Mouse (Mus musculus): Measurements from ENCODE around the gene Keap1. TPM values are rescaled to one million over a fixed set of nuclear protein-coding genes. Genes with fewer than 3 reads are reported as not detected.
A peak's percentile ranks its signal among the peaks of the same experiment; 100 is the strongest.

Keap1 gene
- polyA plus RNA-seq, 1 experiment, result 19.6 TPM

DNA sequence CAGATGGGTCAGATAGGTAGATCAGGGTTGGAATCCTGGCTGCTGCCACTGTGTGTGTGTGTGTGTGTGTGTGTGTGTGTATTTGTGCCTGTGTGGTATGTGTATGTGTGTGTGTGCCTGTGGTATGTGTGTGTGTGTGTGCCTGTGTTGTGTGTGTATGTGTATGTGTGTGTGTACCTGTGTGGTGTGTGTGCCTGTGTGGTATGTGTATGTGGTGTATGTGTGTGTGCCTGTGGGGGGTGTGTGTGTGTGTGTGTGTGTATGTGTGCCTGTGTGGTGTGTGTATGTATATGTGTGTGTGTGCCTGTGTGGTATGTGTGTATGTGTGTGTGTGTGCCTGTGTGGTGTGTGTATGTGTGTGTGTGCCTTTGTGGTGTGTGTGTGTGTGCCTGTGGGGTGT lies 15.5 kb upstream of the Keap1 start:
- H3K9me3 ChIP-seq (replicated peaks; ENCODE audit: control insufficient read depth, insufficient read depth, low read length, poor library complexity, severe bottlenecking), result no peaks in the 10 kb centered on the region
- TF ChIP-seq CTCF (IDR thresholded peaks at IDR 0.05; ENCODE audit: low read depth, low read length), result no peak
- no peak for TF ChIP-seq POLR2A (IDR thresholded peaks at IDR 0.05; ENCODE audit: insufficient read depth, low read length)
- TF ChIP-seq EP300 (IDR thresholded peaks at IDR 0.05; ENCODE audit: insufficient read depth, low read depth, low read length), result no peak
- H3K36me3 ChIP-seq (ENCODE audit: control insufficient read depth, insufficient read depth, low read length, poor library complexity, severe bottlenecking), result no peaks in the 10 kb centered on the region
- peaks cover 2% of the 10 kb centered on the region for H3K4me1 ChIP-seq (ENCODE audit: control insufficient read depth, insufficient read depth, low read length)
- no peak overlapping the region for H3K9ac ChIP-seq (ENCODE audit: low read depth, poor library complexity, severe bottlenecking)
- no peaks in the 10 kb centered on the region for H3K27me3 ChIP-seq (ENCODE audit: control insufficient read depth, insufficient read depth, low read length, poor library complexity, severe bottlenecking)
- H3K4me3 ChIP-seq (ENCODE audit: low read depth, low read length), result no peak overlapping the region
- H3K27ac ChIP-seq (ENCODE audit: insufficient read depth, low read length), result no peak overlapping the region

DNA sequence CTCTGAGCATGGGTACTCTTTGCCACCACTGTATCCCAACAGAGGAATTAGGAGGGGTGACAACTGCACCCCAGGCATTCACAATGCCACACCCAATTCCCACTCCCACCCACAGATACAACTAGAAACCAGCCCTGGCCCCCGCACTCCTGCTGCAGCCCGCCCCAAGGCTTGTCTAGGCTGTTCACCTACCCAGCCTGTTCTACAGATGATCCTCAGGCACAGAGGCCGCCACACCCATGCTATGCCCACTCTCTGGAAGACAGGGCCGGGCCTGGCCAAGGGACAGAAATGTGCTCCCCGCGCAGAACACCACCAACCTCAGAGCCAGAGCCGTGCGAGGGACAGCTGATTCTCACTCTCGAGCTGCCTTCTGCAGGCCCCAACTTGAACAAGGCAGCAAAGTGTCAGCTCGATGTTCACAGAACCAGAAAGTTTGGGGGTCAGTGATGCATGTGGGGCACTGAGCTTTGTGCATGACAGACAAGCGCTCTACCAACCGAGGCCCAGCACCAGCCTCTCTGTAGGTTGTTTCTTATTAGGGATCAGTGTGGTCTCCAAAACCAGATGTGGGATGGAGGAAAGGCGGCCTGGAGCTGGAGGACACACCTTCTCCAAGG lies 12.1 kb upstream of the Keap1 start:
- Histone ChIP-seq H3K36me3 (ENCODE audit: control insufficient read depth, insufficient read depth, low read length, poor library complexity, severe bottlenecking) (no peaks in the 10 kb centered on the region), H3K9me3 (replicated peaks; ENCODE audit: control insufficient read depth, insufficient read depth, low read length, poor library complexity, severe bottlenecking) (no peaks in the 10 kb centered on the region), H3K4me1 (ENCODE audit: control insufficient read depth, insufficient read depth, low read length) (peaks cover 2% of the 10 kb centered on the region), H3K27me3 (ENCODE audit: control insufficient read depth, insufficient read depth, low read length, poor library complexity, severe bottlenecking) (no peaks in the 10 kb centered on the region), H3K4me3 (ENCODE audit: low read depth, low read length) (no peak overlapping the region), H3K9ac (ENCODE audit: low read depth, poor library complexity, severe bottlenecking) (no peak overlapping the region), H3K27ac (ENCODE audit: insufficient read depth, low read length) (no peak overlapping the region)
- TF ChIP-seq EP300 (IDR thresholded peaks at IDR 0.05; ENCODE audit: insufficient read depth, low read depth, low read length) (no peak), CTCF (IDR thresholded peaks at IDR 0.05; ENCODE audit: low read depth, low read length) (no peak)

DNA sequence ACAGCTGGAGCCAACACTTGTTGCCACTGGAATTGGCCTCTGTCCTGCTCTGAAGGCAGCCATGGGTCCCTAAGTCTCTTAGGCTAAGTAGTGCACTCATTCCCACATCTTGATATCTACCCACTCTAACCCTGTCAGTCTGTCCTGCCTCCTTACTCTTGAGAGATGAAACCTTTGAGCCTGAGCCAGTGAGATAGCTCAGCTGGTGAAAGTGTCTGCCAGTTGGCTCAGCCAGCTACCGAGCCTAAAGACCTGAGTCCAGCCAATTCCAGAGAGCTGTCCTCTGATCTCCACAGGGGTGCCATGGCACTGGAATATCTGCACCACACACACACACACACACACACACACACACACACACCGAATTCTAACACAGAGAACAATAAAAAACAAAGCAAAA lies 11.3 kb upstream of the Keap1 start:
- H3K36me3 ChIP-seq (ENCODE audit: control insufficient read depth, insufficient read depth, low read length, poor library complexity, severe bottlenecking), result no peaks in the 10 kb centered on the region
- no peak overlapping the region for H3K27ac ChIP-seq (ENCODE audit: insufficient read depth, low read length)
- H3K9ac ChIP-seq (ENCODE audit: low read depth, poor library complexity, severe bottlenecking), result no peak overlapping the region
- TF ChIP-seq CTCF (IDR thresholded peaks at IDR 0.05; ENCODE audit: low read depth, low read length) (no peak), POLR2A (IDR thresholded peaks at IDR 0.05; ENCODE audit: insufficient read depth, low read length) (no peak), EP300 (IDR thresholded peaks at IDR 0.05; ENCODE audit: insufficient read depth, low read depth, low read length) (no peak)
- H3K4me1 ChIP-seq (ENCODE audit: control insufficient read depth, insufficient read depth, low read length), result peaks cover 2% of the 10 kb centered on the region
- no peaks in the 10 kb centered on the region for H3K9me3 ChIP-seq (replicated peaks; ENCODE audit: control insufficient read depth, insufficient read depth, low read length, poor library complexity, severe bottlenecking)
- H3K4me3 ChIP-seq (ENCODE audit: low read depth, low read length), result no peak overlapping the region
- no peaks in the 10 kb centered on the region for H3K27me3 ChIP-seq (ENCODE audit: control insufficient read depth, insufficient read depth, low read length, poor library complexity, severe bottlenecking)

DNA sequence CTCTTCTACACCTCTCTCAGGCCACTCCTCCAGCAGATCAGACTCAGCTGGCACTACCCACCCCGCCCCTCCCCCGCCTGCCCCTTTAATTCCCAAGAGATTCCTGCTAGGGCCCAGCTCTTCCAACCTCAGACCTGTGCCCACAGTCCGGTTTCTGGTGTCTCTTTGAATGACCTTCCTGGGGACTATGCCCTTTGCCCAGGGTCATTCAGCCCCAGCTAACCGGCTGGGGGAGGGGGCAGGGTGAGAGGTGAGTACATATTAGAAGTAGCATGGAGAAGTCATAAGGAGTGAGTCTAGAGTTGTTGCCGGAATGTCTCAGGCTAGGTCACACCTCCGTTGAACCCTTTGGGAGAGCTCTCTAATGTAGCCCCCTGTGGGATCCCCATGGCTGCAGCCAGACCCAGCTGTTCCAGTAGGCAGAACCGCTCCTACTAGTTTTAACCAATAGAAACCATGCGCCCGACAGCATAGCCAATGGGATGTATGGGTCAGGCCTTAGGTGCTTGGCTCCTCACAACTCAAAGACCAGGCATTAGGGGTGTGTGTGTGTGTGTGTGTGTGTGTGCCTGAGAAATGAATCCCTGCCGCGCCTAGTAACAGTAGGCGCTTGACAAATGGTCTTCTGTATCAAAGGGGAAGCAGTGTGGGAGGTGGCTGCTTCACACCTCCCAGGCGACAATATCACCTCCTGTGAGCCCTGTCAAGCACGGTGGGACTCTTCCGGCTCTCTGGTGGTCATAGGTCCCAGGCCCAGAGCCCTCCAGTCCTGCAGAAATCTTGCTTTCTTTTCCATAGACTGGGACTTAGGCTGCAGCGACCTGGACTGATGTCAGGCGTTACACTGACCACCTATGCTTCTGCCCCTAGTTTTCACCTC lies 10.7 kb upstream of the Keap1 start:
- H3K36me3 ChIP-seq (ENCODE audit: control insufficient read depth, insufficient read depth, low read length, poor library complexity, severe bottlenecking), result no peaks in the 10 kb centered on the region
- no peak overlapping the region for H3K4me3 ChIP-seq (ENCODE audit: low read depth, low read length)
- H3K9me3 ChIP-seq (replicated peaks; ENCODE audit: control insufficient read depth, insufficient read depth, low read length, poor library complexity, severe bottlenecking), result no peaks in the 10 kb centered on the region
- no peak overlapping the region for H3K27ac ChIP-seq (ENCODE audit: insufficient read depth, low read length)
- H3K27me3 ChIP-seq (ENCODE audit: control insufficient read depth, insufficient read depth, low read length, poor library complexity, severe bottlenecking), result no peaks in the 10 kb centered on the region
- H3K9ac ChIP-seq (ENCODE audit: low read depth, poor library complexity, severe bottlenecking), result no peak overlapping the region
- peaks cover 2% of the 10 kb centered on the region for H3K4me1 ChIP-seq (ENCODE audit: control insufficient read depth, insufficient read depth, low read length)
- no peak for TF ChIP-seq POLR2A (IDR thresholded peaks at IDR 0.05; ENCODE audit: insufficient read depth, low read length)
- TF ChIP-seq CTCF (IDR thresholded peaks at IDR 0.05; ENCODE audit: low read depth, low read length), result no peak
- TF ChIP-seq EP300 (IDR thresholded peaks at IDR 0.05; ENCODE audit: insufficient read depth, low read depth, low read length), result no peak

DNA sequence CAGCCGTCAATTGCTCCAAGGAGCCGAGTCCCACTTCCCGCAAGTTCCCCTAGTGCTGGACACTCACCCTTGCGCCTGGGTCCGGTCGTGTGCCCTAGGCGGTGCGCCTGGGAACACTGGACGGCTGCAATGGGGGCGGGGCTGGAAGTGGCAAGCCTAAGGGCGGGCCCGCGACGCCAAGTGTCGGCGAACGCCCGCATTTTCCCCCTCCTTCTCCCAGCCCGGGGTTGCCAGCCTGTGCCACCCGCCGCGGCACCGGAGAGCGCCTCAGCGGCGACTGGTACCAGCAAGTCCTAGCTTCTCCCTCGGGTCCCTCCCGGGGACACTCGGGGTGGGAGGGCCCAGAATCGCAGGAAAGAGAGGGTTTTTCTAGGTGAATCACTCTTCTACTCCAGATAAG lies 9.2 kb upstream of the Keap1 start, which contains the start of gene S1pr5:
TSS of gene S1pr5 (minus strand) at position 118 of the 400 bp plus-strand sequence.
- Histone ChIP-seq H3K9ac (ENCODE audit: low read depth, poor library complexity, severe bottlenecking) (peak within 1 kb of the TSS; percentile 50), H3K27ac (ENCODE audit: insufficient read depth, low read length) (no peak within 1 kb of the TSS), H3K9me3 (replicated peaks; ENCODE audit: control insufficient read depth, insufficient read depth, low read length, poor library complexity, severe bottlenecking) (no peaks in the 10 kb centered on the region), H3K4me1 (ENCODE audit: control insufficient read depth, insufficient read depth, low read length) (peaks cover 2% of the 10 kb centered on the region), H3K27me3 (ENCODE audit: control insufficient read depth, insufficient read depth, low read length, poor library complexity, severe bottlenecking) (0 out of 2 replicates have a peak, but pooled peaks cover 4% of the 10 kb centered on the region), H3K4me3 (ENCODE audit: low read depth, low read length) (peak within 1 kb of the TSS; percentile 45), H3K36me3 (ENCODE audit: control insufficient read depth, insufficient read depth, low read length, poor library complexity, severe bottlenecking) (no peaks in the 10 kb centered on the region)
- TF ChIP-seq EP300 (IDR thresholded peaks at IDR 0.05; ENCODE audit: insufficient read depth, low read depth, low read length) (no peak), POLR2A (IDR thresholded peaks at IDR 0.05; ENCODE audit: insufficient read depth, low read length) (no peak), CTCF (IDR thresholded peaks at IDR 0.05; ENCODE audit: low read depth, low read length) (no peak)

DNA sequence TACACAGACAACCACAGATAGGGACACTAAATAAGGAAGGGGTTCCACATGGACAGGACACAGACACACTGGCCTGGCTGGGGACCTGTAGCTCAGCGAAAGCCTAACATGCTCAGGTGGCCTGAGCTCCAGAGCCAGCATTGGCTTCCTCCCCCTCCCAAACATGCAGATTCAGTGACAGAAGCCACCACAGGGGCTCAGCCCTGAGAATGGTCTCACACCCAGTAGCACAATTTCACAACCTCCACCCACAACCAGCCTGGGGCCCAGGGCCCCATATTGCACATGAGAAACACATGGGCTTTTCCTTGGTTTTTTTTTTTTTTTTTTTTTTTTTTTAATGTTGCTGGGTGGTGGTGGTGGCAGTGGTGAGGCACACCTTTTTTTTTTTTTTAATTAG lies 7.2 kb upstream of the Keap1 start:
- no peak for TF ChIP-seq EP300 (IDR thresholded peaks at IDR 0.05; ENCODE audit: insufficient read depth, low read depth, low read length)
- no peak for TF ChIP-seq POLR2A (IDR thresholded peaks at IDR 0.05; ENCODE audit: insufficient read depth, low read length)
- TF ChIP-seq CTCF (IDR thresholded peaks at IDR 0.05; ENCODE audit: low read depth, low read length), result no peak
- Histone ChIP-seq H3K9me3 (replicated peaks; ENCODE audit: control insufficient read depth, insufficient read depth, low read length, poor library complexity, severe bottlenecking) (no peaks in the 10 kb centered on the region), H3K4me1 (ENCODE audit: control insufficient read depth, insufficient read depth, low read length) (peaks cover 4% of the 10 kb centered on the region), H3K9ac (ENCODE audit: low read depth, poor library complexity, severe bottlenecking) (no peak overlapping the region), H3K27ac (ENCODE audit: insufficient read depth, low read length) (no peak overlapping the region), H3K36me3 (ENCODE audit: control insufficient read depth, insufficient read depth, low read length, poor library complexity, severe bottlenecking) (no peaks in the 10 kb centered on the region), H3K27me3 (ENCODE audit: control insufficient read depth, insufficient read depth, low read length, poor library complexity, severe bottlenecking) (0 out of 2 replicates have a peak, but pooled peaks cover 7% of the 10 kb centered on the region), H3K4me3 (ENCODE audit: low read depth, low read length) (no peak overlapping the region)

Measured in ES-Bruce4 (cell line).